Mouse (Mus musculus) midbrain, postnatal 0 days (tissue): ENCODE measurements around the gene Rrp8. TPM values are rescaled to one million over a fixed set of nuclear protein-coding genes. Genes with fewer than 3 reads are reported as not detected.
A peak's percentile ranks its signal among the peaks of the same experiment; 100 is the strongest.

Experiments used
- ATAC-seq: fragments of 200-750 bp; cut with Nextera tagmentation; 2 replicates; pipeline ENCODE4 v1.8.0; 2017; ENCODE audit warnings: moderate number of reproducible peaks, mild to moderate bottlenecking, moderate TSS enrichment, moderate library complexity; ENCODE audit not compliant: low FRiP score
- DNase-seq: peaks from one replicate; pipeline ENCODE4 v3.0.0-alpha.2; 2015; ENCODE audit warnings: low spot score
- H3K27ac ChIP-seq: fragments of 300-500 bp; sonication (generic); 2 replicates; pipeline ENCODE4 v1.5.1; 2014; ENCODE audit warnings: low read depth, mild to moderate bottlenecking, low read length, mixed read lengths
- H3K27me3 ChIP-seq: fragments of 300-500 bp; sonication (generic); 2 replicates; pipeline ENCODE4 v1.6.1; 2014; ENCODE audit warnings: low read length, control low read depth, mixed read lengths; ENCODE audit not compliant: insufficient read depth
- H3K36me3 ChIP-seq: fragments of 300-500 bp; sonication (generic); 2 replicates; pipeline ENCODE4 v1.6.1; 2014; ENCODE audit warnings: low read length, control low read depth, mixed read lengths; ENCODE audit not compliant: insufficient read depth
- H3K4me1 ChIP-seq: fragments of 300-500 bp; sonication (generic); 2 replicates; pipeline ENCODE4 v1.6.1; 2014; ENCODE audit warnings: mild to moderate bottlenecking, control low read depth, antibody characterized with exemption, low read length, mixed read lengths; ENCODE audit not compliant: insufficient read depth
- H3K4me2 ChIP-seq: fragments of 300-500 bp; sonication (generic); 2 replicates; pipeline ENCODE4 v1.6.1; 2014; ENCODE audit warnings: low read depth, mild to moderate bottlenecking, low read length, mixed read lengths; ENCODE audit not compliant: poor library complexity, severe bottlenecking
- H3K4me3 ChIP-seq: fragments of 300-500 bp; sonication (generic); 2 replicates; pipeline ENCODE4 v1.5.1; 2014; ENCODE audit warnings: low read depth, mild to moderate bottlenecking, low read length, moderate library complexity
- H3K9ac ChIP-seq: fragments of 300-500 bp; sonication (generic); replicated peaks from 2 replicates; pipeline ENCODE4 v1.6.1; 2014; ENCODE audit warnings: mild to moderate bottlenecking, low read length, moderate library complexity, mixed read lengths; ENCODE audit not compliant: poor library complexity, severe bottlenecking
- H3K9me3 ChIP-seq: fragments of 300-500 bp; sonication (generic); 2 replicates; pipeline ENCODE4 v1.6.1; 2016; ENCODE audit warnings: low read length, control low read depth
- CTCF ChIP-seq: IDR thresholded peaks from 2 replicates; pipeline ENCODE4 v1.5.1; 2016; ENCODE audit warnings: antibody characterized with exemption, mild to moderate bottlenecking
- WGBS: fragments of 180-500 bp; shearing (Covaris S2); extraction: QIAGEN DNeasy Blood & Tissue Kit; methylation state at CpG from one replicate; pipeline ENCODE4 v1.1.7; 2014; 5-methylcytosine and 5-hydroxymethylcytosine counted together
- polyA plus RNA-seq: library from polyadenylated mRNA; unstranded; fragments of >200 nt; fragmentation: Nextera tagmentation; extraction: Ambion mirVana; gene quantifications from 2 replicates; pipeline ENCODE4 v1.2.1, GENCODE M21; 2015
- total RNA-seq: library from RNA; depleted of rRNA; stranded (reverse); fragments of >200 nt; gene quantifications from 2 replicates; pipeline ENCODE4 v1.2.3, GENCODE M21; 2014; rRNA removed

The Rrp8 gene
- total and polyA plus RNA-seq, 2 experiments from 2014 or later = 19.4 to 29.3 TPM

- Histone ChIP-seq H3K27me3 (no peaks in the 10 kb centered on the region), H3K4me1 (no peaks in the 10 kb centered on the region), H3K4me2 (no peak overlapping the region), H3K36me3 (no peaks in the 10 kb centered on the region), H3K9me3 (no peaks in the 10 kb centered on the region), H3K9ac (no peak overlapping the region), H3K4me3 (no peak overlapping the region), H3K27ac (no peak overlapping the region)
- ATAC-seq = no peak
- 42% methylated on average over 1 of the region's 1 CpGs for WGBS
- no peak for DNase-seq
- TF ChIP-seq CTCF = no peak
These were observed 46.3 kb downstream of the Rrp8 start for GRCm38 (mm10) chr7:105690875-105691274.

- DNase-seq (peak; percentile 15), ATAC-seq (peak; percentile 82)
- Histone ChIP-seq H3K4me1 (no peaks in the 10 kb centered on the region), H3K4me3 (no peak overlapping the region), H3K4me2 (peak overlapping the region; percentile 13; the same call in 1 of the 2 replicates), H3K27me3 (no peaks in the 10 kb centered on the region), H3K27ac (no peak overlapping the region), H3K9me3 (no peaks in the 10 kb centered on the region), H3K36me3 (0 out of 2 replicates have a peak, but pooled peaks cover 2% of the 10 kb centered on the region), H3K9ac (no peak overlapping the region)
- TF ChIP-seq CTCF = no peak
- WGBS = 11% methylated on average over 13 of the region's 13 CpGs
These were observed 51.5 kb downstream of the Rrp8 start for GRCm38 (mm10) chr7:105685541-105686197.

Other genes starting within 250 kb of the Rrp8 start
- 162 and 182 TPM in 2 replicates for gene Smpd1, start 183.0 kb downstream of the Rrp8 start, total RNA-seq
- 115 and 127 TPM in 2 replicates for gene Smpd1, start 183.0 kb downstream of the Rrp8 start, polyA plus RNA-seq
- gene Apbb1, start 155.7 kb downstream of the Rrp8 start, total RNA-seq = 391 and 571 TPM in 2 replicates
- gene Apbb1, start 155.7 kb downstream of the Rrp8 start, polyA plus RNA-seq = 341 and 372 TPM in 2 replicates
- gene Hpx, start 137.2 kb downstream of the Rrp8 start, total RNA-seq = not detected in 2 replicates
- 0.20 TPM in 1 of 2 replicates, not detected in the other for gene Hpx, start 137.2 kb downstream of the Rrp8 start, polyA plus RNA-seq
- 164 and 171 TPM in 2 replicates for gene Trim3, start 103.8 kb downstream of the Rrp8 start, total RNA-seq
- 108 and 109 TPM in 2 replicates for gene Trim3, start 103.8 kb downstream of the Rrp8 start, polyA plus RNA-seq
- gene Timm10b, start 97.3 kb downstream of the Rrp8 start, total RNA-seq = 36.4 and 107 TPM in 2 replicates
- gene Timm10b, start 97.3 kb downstream of the Rrp8 start, polyA plus RNA-seq = 170 and 179 TPM in 2 replicates
- 62.1 and 90.0 TPM in 2 replicates for gene Arfip2, start 97.0 kb downstream of the Rrp8 start, total RNA-seq
- gene Arfip2, start 97.0 kb downstream of the Rrp8 start, polyA plus RNA-seq = 84.9 and 95.3 TPM in 2 replicates
- 55.3 and 65.6 TPM in 2 replicates for gene Gm45799, start 96.8 kb downstream of the Rrp8 start, total RNA-seq
- gene Gm45799, start 96.8 kb downstream of the Rrp8 start, polyA plus RNA-seq = 11.3 and 23.7 TPM in 2 replicates
- 3.8 and 5.2 TPM in 2 replicates for gene Dnhd1, start 86.6 kb downstream of the Rrp8 start, total RNA-seq
- gene Dnhd1, start 86.6 kb downstream of the Rrp8 start, polyA plus RNA-seq = 1.8 and 1.9 TPM in 2 replicates
- 122 and 130 TPM in 2 replicates for gene Ilk, start 793 bp downstream of the Rrp8 start, total RNA-seq
- gene Ilk, start 793 bp downstream of the Rrp8 start, polyA plus RNA-seq = 139 and 154 TPM in 2 replicates
- 65.7 and 87.1 TPM in 2 replicates for gene Taf10, start 7.0 kb upstream of the Rrp8 start, total RNA-seq
- gene Taf10, start 7.0 kb upstream of the Rrp8 start, polyA plus RNA-seq = 91.2 and 102 TPM in 2 replicates
- gene Tpp1, start 14.8 kb upstream of the Rrp8 start, total RNA-seq = 38.3 and 66.8 TPM in 2 replicates
- gene Tpp1, start 14.8 kb upstream of the Rrp8 start, polyA plus RNA-seq = 41.3 and 42.2 TPM in 2 replicates
- gene Dchs1, start 50.3 kb upstream of the Rrp8 start, total RNA-seq = 101 and 105 TPM in 2 replicates
- 7.0 and 7.5 TPM in 2 replicates for gene Dchs1, start 50.3 kb upstream of the Rrp8 start, polyA plus RNA-seq
- 16.6 and 18.6 TPM in 2 replicates for gene Mrpl17, start 73.7 kb upstream of the Rrp8 start, total RNA-seq
- 173 and 192 TPM in 2 replicates for gene Mrpl17, start 73.7 kb upstream of the Rrp8 start, polyA plus RNA-seq
- gene Gm4070, start 216.6 kb upstream of the Rrp8 start, total RNA-seq = 1.0 and 4.9 TPM in 2 replicates
- gene Gm4070, start 216.6 kb upstream of the Rrp8 start, polyA plus RNA-seq = 0.11 and 0.31 TPM in 2 replicates